Mouse (Mus musculus) stomach, postnatal 0 days (tissue): ENCODE measurements at regions not wholly inside any gene's neighbourhood (a gene's known extent, or its start where the extent isn't known, plus 50 kb on each side); places are given as distances from the start of the nearest gene placed in this dataset.

Experiments
- ATAC-seq: fragments of 200-750 bp; cut with Nextera tagmentation; 2 replicates; pipeline ENCODE4 v1.8.0; 2017; ENCODE audit not compliant: low FRiP score, low TSS enrichment
- DNase-seq: peaks from one replicate; pipeline ENCODE4 v3.0.0-alpha.2; 2016; ENCODE audit warnings: low spot score
- H3K27ac ChIP-seq: fragments of 300-500 bp; sonication (generic); replicated peaks from 2 replicates; pipeline ENCODE4 v1.5.1; 2014; ENCODE audit warnings: mild to moderate bottlenecking, control low read depth
- H3K27me3 ChIP-seq: fragments of 300-500 bp; sonication (generic); 2 replicates; pipeline ENCODE4 v1.6.1; 2014; ENCODE audit warnings: low read length; ENCODE audit not compliant: control insufficient read depth, insufficient read depth
- H3K36me3 ChIP-seq: fragments of 300-500 bp; sonication (generic); 2 replicates; pipeline ENCODE4 v1.6.1; 2014; ENCODE audit warnings: low read length, mixed read lengths; ENCODE audit not compliant: control insufficient read depth, insufficient read depth
- H3K4me1 ChIP-seq: fragments of 300-500 bp; sonication (generic); replicated peaks from 2 replicates; pipeline ENCODE4 v1.6.1; 2014; ENCODE audit warnings: antibody characterized with exemption; ENCODE audit not compliant: control insufficient read depth, insufficient read depth
- H3K4me2 ChIP-seq: fragments of 300-500 bp; sonication (generic); replicated peaks from 2 replicates; pipeline ENCODE4 v1.6.1; 2014; ENCODE audit warnings: low read depth, mild to moderate bottlenecking, control low read depth, moderate library complexity
- H3K4me3 ChIP-seq: fragments of 300-500 bp; sonication (generic); 2 replicates; pipeline ENCODE4 v1.5.1; 2014; ENCODE audit warnings: low read depth, low read length, control low read depth
- H3K9ac ChIP-seq: fragments of 300-500 bp; sonication (generic); 2 replicates; pipeline ENCODE4 v1.6.1; 2014; ENCODE audit warnings: mild to moderate bottlenecking, low read length, control low read depth, mixed read lengths
- H3K9me3 ChIP-seq: fragments of 300-500 bp; sonication (generic); 2 replicates; pipeline ENCODE4 v1.6.1; 2016; ENCODE audit warnings: low read length; ENCODE audit not compliant: control insufficient read depth
- CTCF ChIP-seq: IDR thresholded peaks from 2 replicates; pipeline ENCODE4 v1.5.1; 2016; ENCODE audit warnings: antibody characterized with exemption, low read depth, mild to moderate bottlenecking, moderate library complexity
- EP300 ChIP-seq: optimal IDR thresholded peaks from 2 replicates; pipeline ENCODE3; 2016; ENCODE audit warnings: antibody characterized with exemption
- WGBS: fragments of 180-500 bp; shearing (Covaris S2); extraction: QIAGEN DNeasy Blood & Tissue Kit; methylation state at CpG from one replicate; pipeline ENCODE4 v1.1.7; 2014; 5-methylcytosine and 5-hydroxymethylcytosine counted together

DNA sequence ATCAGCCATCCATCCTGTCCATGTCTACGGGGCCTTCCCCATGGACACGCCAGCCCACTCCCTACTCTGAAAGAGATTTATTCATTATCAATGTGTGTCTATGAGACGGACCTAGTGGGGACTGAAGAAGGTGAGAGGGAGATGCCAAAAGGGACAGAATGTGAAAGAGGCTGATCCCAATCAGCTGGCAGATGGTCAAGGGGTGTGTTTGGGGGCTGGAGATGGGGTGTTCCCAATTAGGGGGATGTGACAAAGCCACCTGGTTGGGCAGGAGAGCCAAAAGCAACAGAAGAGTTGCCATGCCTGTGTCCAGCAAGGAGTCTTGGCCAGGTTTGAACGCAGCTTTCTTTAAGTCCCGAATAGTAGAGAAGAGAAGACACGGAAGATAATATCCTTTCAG lies 157.0 kb upstream of the Gm4791 start:
- no peaks in the 10 kb centered on the region for H3K4me1 ChIP-seq
- 78% methylated on average over 6 of the region's 6 CpGs for WGBS
- TF ChIP-seq CTCF (no peak), EP300 (no peak)
- no peaks in the 10 kb centered on the region for H3K9me3 ChIP-seq
- no peak overlapping the region for H3K27ac ChIP-seq
- H3K27me3 ChIP-seq: no peaks in the 10 kb centered on the region
- H3K9ac ChIP-seq: no peak overlapping the region
- H3K36me3 ChIP-seq: no peaks in the 10 kb centered on the region
- H3K4me3 ChIP-seq: no peak overlapping the region
- ATAC-seq (no peak), DNase-seq (no peak)
- no peak overlapping the region for H3K4me2 ChIP-seq

DNA sequence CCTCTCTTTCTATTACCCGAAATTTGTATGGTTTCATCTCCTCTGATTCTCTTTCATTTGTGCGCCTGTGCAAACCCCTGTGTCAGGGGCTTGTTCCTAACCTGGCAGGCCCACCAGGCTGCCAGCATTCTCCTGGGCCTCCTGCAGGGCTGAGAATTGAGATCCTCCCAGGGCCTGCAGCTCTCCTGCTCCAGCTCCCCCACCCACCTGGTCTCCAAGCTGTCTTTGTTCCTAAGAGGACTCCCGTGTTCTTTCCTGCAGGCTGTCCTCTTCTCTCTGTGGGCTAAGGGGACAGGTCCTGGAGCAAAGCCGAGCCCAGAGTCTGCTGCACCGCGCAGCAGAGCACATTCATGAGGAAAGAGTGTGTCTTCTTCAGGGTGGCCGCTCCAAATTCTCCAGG lies 163.3 kb upstream of the Gm4791 start:
- Histone ChIP-seq H3K27me3 (no peaks in the 10 kb centered on the region), H3K9me3 (no peaks in the 10 kb centered on the region), H3K4me1 (no peaks in the 10 kb centered on the region), H3K36me3 (no peaks in the 10 kb centered on the region), H3K4me3 (no peak overlapping the region), H3K4me2 (no peak overlapping the region), H3K9ac (no peak overlapping the region), H3K27ac (no peak overlapping the region)
- 41% methylated on average over 7 of the region's 7 CpGs for WGBS
- DNase-seq: no peak
- no peak for ATAC-seq
- TF ChIP-seq CTCF: no peak
- TF ChIP-seq EP300: no peak

DNA sequence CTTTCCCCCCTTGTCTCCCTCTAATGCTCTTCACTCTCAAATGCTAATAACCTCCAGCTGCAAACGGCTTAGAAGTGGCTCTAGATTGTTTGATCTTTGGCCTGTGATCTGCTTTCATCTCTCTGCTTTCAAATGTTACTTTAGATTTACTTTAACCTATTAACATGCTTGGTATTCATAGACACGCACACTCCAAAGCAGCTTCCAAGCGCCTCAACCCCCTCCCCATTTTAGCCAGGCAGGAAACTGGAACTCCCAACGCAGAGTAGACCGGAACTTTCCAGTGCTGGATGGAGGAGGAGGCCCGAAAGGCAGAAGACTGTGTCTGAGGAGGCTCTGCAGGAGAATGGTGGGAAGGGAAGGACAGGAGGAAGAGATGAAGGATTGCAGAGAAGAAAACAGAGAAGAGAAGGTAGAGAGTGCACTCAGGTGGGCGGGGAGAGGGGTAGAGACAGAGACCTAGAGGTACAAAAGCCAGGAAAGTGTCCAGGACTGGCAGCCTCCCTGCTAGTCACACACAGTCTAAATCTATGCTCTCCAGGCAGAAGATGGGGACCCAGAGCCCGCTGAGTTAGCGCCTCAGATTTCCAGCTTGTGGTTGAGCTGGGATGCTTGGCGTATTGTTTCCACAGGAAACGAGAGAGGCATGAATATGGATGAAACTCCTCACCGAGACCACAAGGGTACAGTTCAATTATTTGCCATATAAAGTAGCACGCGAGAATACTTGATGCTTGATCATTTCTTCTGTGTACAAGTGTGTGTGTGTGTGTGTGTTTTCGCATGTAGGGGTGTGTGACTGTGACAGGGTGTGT lies 167.6 kb upstream of the Gm4791 start:
- TF ChIP-seq EP300: no peak
- TF ChIP-seq CTCF: no peak
- Histone ChIP-seq H3K27ac (no peak overlapping the region), H3K27me3 (no peaks in the 10 kb centered on the region), H3K9me3 (no peaks in the 10 kb centered on the region), H3K4me2 (no peak overlapping the region), H3K4me3 (no peak overlapping the region), H3K4me1 (no peaks in the 10 kb centered on the region), H3K9ac (no peak overlapping the region), H3K36me3 (no peaks in the 10 kb centered on the region)
- ATAC-seq (no peak), DNase-seq (no peak)
- 56% methylated on average over 15 of the region's 15 CpGs for WGBS

DNA sequence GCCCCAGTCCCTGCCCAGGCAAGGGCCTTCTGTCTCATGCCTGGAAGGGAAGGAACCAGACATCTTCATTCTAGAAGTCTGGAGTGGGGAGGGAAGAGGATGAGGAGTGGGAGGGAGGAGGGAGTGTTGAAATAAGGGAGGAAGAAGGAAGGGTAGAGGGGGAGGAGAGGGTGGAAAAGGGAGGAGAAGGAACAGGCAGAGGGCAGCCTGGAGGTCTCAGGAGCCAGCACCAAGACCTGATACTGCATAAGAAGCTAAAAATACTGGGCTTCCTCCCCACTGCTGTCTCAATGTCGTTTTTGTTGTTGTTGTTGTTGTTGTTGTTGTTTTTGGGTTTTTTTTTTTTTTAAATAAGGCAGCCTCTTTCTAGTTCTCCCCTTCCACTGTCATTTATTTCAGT lies 168.2 kb upstream of the Gm4791 start:
- ATAC-seq (no peak), DNase-seq (no peak)
- Histone ChIP-seq H3K27me3 (no peaks in the 10 kb centered on the region), H3K4me1 (no peaks in the 10 kb centered on the region), H3K36me3 (no peaks in the 10 kb centered on the region), H3K9ac (no peak overlapping the region), H3K4me3 (no peak overlapping the region), H3K9me3 (no peaks in the 10 kb centered on the region), H3K4me2 (no peak overlapping the region), H3K27ac (no peak overlapping the region)
- TF ChIP-seq EP300 (no peak), CTCF (no peak)
- WGBS: 6% methylated on average over 1 of the region's 1 CpGs

DNA sequence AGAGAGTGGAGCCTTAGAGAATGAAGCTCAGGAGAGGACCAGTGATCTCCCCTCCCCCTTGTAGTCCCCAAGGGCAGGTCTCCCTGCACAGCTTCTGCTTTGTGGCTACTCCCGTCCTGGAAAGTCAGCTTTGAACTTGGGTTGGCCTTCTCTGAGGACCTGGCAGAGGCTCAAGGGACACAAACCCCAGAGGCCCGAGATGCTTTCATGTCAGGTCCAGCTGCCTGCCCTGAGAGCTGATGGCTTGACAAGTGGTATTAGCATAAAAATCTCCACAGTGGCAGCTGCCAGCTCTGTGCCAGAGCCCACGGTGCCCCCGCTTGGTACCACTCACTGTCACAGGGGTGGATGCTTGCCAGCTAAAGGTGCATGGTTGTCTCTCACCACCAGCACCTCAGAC lies 173.8 kb upstream of the Gm4791 start:
- no peak for ATAC-seq
- H3K27ac ChIP-seq: no peak overlapping the region
- no peak overlapping the region for H3K4me2 ChIP-seq
- no peak overlapping the region for H3K4me3 ChIP-seq
- 51% methylated on average over 4 of the region's 4 CpGs for WGBS
- no peak overlapping the region for H3K9ac ChIP-seq
- H3K27me3 ChIP-seq: no peaks in the 10 kb centered on the region
- H3K4me1 ChIP-seq: no peaks in the 10 kb centered on the region
- no peaks in the 10 kb centered on the region for H3K36me3 ChIP-seq
- H3K9me3 ChIP-seq: no peaks in the 10 kb centered on the region
- TF ChIP-seq EP300: no peak
- TF ChIP-seq CTCF: no peak
- no peak for DNase-seq

DNA sequence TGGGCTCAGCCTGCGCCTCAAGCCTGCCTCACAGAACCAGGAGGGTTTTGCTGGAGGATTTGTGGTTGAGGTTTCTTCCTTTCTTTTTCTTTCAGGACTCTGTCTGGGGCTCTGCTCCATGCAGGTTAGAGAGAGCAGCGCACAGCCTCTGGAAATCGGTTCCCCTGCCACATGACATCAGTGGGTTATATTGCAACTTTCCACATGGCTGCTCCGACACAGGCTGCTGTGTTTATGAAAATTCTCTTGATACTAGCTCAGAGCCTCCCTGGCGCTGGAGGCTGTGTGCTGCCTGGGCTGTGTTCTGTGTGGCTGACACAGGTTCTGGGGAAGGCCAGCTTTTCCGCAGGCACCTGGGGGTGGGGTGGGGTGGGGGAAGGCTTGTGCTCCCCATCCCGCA lies 178.7 kb upstream of the Gm4791 start:
- TF ChIP-seq CTCF (no peak), EP300 (no peak)
- no peak for DNase-seq
- Histone ChIP-seq H3K36me3 (no peaks in the 10 kb centered on the region), H3K4me2 (no peak overlapping the region), H3K4me1 (no peaks in the 10 kb centered on the region), H3K4me3 (no peak overlapping the region), H3K9me3 (no peaks in the 10 kb centered on the region), H3K27me3 (no peaks in the 10 kb centered on the region), H3K27ac (no peak overlapping the region), H3K9ac (no peak overlapping the region)
- WGBS: 38% methylated on average over 7 of the region's 7 CpGs
- no peak for ATAC-seq
